Mouse (Mus musculus) cerebellum, adult 2 months (tissue): Measurements from ENCODE around the gene Fam78b.

Experiments
- CTCF ChIP-seq: fragments of 200-500 bp; IDR thresholded peaks from 2 replicates; pipeline ENCODE4 v1.5.1; 2011; ENCODE audit warnings: low read depth, mild to moderate bottlenecking, control low read depth, low read length, moderate library complexity, borderline replicate concordance; ENCODE audit not compliant: insufficient read depth
- POLR2A ChIP-seq: fragments of 200-500 bp; IDR thresholded peaks from 2 replicates; pipeline ENCODE4 v1.6.1; 2011; ENCODE audit warnings: low read length, control low read depth, borderline replicate concordance; ENCODE audit not compliant: insufficient read depth

DNA sequence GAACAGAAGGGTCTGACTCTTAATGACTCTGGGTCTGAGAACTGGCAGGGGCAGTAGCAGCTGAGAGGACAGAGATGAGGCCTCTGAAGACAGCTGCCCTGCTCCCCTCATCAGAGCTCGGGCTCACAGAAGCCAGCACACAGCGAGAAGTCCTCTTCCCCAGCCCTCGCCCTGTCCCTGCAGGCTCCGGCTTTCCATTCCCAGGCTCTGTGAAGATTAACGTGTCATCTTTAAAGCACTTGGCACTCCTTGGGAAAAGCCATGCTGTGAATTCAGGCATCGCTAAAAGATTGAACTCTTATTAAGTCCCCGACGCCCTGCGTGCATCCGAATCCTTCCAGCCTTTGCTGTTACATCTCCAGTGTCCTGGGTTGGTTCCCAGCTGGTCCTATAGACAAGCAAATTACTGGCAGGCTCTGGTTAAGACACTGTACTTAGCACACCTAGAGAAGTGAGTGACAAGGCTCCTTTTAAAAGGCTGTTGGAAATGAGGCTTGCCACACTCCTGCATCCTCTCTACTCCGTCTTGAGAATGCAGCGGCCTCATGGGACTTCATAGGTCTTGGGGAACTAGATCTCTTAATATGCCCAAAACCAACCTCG lies 30.9 kb downstream of the Fam78b start:
- no peak for TF ChIP-seq CTCF
- no peak for TF ChIP-seq POLR2A
